Mouse (Mus musculus) layer of hippocampus, postnatal 36 days (tissue): ENCODE results near the gene Gm28043. TPM values are rescaled to one million over a fixed set of nuclear protein-coding genes. Genes with fewer than 3 reads are reported as not detected.
A peak's percentile ranks its signal among the peaks of the same experiment; 100 is the strongest.

ENCODE experiments used
- DNase-seq, 2 experiments: peaks; one replicate each; pipeline ENCODE4 v3.0.0; 2022
- total RNA-seq, 2 experiments: library from RNA; stranded (reverse); gene quantifications; 2 replicates each; pipeline ENCODE4 v1.2.3; 2021

Gm28043 gene
- total RNA-seq, 2 experiments from 2014 or later: 3.4 to 5.0 TPM

GRCm38 (mm10) chr17:29681669-29682068 is 67.0 kb downstream of the Gm28043 start:
- no peak for DNase-seq

DNA sequence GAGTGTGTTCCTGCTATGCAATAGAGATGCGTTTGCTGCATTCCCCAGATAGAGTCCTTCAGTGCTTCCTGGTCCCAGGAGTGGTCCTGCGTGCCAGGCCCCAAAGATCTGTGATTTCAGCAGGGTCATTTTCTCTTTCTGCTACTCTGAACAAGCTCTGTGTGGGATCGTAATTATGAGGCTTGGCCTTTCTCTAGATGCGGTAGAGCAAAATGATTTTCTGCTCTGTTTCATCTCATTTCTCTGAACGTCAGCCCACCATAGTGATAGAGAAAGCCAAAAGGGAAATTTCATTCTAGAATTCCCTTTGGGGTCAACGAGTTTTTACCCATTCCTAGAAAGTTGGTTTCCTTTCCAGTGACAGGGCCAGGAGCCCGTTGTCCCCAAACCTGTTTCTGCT is 67.6 kb downstream of the Gm28043 start:
- no peak for DNase-seq

GRCm38 (mm10) chr17:29683127-29683526 is 68.5 kb downstream of the Gm28043 start:
- no peak for DNase-seq

GRCm38 (mm10) chr17:29684275-29684674 is 69.6 kb downstream of the Gm28043 start:
- DNase-seq: no peak

DNA sequence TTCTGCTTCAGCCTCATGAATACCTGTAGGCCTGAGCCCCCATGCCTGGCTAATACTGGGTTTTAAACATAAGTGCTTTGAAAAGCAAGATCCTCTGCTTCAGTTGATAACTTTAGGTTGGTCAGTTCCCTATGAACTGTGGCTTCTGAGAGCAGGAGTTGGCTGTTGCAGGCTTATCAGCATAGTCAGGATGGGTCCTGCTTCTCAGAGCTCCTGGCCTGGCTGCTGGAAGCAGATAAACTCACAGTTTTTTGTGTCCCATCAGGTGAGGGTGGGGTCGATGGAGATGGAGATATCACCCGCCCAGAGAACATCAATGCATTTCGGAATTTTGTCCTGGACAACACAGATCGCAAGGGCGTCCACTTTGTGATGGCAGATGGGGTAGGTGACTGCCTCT is 72.1 kb downstream of the Gm28043 start:
- DNase-seq: no peak

GRCm38 (mm10) chr17:29687373-29687772 is 72.7 kb downstream of the Gm28043 start:
- no peak for DNase-seq

- no peak for DNase-seq
These were observed 73.9 kb downstream of the Gm28043 start for GRCm38 (mm10) chr17:29688610-29689009.

DNA sequence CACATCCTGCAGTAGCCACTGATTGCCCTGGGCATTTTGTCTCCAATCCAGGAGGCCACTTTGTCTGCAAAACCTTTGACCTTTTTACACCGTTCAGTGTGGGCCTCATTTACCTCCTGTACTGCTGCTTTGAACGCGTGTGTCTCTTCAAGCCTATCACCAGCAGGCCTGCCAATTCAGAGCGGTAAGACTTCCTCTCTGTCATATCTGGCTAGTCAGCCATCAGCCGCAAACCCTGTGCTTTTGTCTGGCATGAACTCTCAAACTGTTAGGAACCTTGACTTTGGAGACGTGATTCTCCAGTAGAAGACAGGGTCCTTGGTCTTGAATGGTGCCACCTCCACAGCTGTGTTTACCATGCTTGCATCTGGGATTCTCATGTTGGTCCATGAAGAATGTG is 75.6 kb downstream of the Gm28043 start:
- DNase-seq: no peak

- DNase-seq: no peak
These were observed 78.2 kb downstream of the Gm28043 start for GRCm38 (mm10) chr17:29692827-29693226.

DNA sequence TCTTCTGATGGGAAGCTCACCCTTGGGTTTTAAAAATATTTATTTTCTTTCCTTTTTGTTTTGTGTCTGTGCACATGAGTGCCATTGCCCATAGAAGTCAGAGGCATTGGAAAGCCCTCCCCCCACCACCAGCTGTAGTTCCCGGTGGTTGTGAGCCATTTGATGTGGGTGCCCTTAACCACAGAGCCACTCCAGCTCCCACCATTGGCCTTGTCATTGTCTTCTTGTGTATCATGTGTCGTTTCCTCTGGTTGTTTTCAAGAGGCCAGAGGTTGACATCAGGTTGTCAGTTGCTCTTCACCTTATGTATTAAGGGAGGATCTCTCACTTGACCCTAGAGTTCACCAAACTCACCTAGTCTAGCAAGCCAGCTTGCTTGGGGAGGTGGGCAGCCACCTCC is 78.9 kb downstream of the Gm28043 start:
- DNase-seq: no peak

DNA sequence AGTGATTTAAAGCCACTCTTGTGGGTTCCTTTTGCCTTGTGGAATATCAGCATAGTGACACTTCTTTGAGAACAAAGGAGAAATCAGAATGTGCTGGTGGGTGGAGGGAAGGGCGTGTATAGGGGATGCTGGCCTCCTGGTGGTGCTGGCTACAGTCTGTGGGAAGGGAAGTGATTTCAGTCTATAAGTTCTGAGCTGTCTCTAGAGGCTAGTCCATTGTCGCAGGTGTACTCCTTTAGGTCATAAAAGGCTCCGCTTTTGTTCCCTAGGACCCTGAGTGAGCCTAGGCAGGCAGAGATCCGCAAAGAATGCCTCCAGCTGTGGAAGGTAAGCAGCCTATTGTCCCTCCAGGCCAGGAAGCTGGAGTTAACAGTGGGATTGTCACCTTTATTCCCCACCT is 79.8 kb downstream of the Gm28043 start:
- no peak for DNase-seq

DNA sequence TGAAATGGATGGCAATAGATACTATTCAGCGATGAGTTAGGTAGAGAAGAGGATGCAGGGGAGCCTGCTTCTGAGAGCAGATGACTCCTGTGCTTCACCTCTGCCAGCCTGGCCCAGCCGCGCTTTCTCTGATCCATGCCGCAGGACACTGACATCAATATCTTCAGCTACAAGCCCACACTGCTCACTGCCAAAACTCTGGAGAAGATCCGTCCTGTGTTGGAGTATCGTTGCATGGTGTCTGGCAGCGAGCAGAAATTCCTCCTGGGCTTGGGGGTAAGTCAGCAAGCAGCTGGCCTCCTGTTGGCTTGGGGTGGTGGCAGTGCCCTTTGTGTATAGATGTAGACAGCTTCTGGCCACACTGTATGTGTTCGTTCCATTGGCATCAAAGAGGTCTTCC is 82.3 kb downstream of the Gm28043 start:
- DNase-seq: no peak

- DNase-seq: no peak
These were observed 83.7 kb downstream of the Gm28043 start for GRCm38 (mm10) chr17:29698421-29698820.

DNA sequence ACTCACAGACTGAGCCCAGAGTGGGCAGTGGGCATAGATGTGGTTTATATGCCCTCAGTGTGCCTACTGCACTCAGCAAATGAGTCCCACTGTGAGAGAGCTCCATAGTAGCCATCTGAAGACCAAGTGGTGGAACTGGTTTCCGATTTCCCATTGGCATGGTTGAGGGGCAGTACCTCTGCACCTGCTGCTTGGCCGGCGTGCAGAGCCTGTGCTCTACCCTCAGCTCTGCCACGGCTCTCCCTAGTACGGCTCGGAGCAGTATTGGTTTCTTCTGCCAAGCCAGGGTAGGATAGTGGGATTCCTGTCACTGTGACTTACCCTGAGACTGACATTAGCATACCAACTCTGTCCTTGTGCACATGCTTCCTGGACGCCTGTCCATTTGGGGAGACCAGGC is 85.9 kb downstream of the Gm28043 start:
- DNase-seq: no peak

DNA sequence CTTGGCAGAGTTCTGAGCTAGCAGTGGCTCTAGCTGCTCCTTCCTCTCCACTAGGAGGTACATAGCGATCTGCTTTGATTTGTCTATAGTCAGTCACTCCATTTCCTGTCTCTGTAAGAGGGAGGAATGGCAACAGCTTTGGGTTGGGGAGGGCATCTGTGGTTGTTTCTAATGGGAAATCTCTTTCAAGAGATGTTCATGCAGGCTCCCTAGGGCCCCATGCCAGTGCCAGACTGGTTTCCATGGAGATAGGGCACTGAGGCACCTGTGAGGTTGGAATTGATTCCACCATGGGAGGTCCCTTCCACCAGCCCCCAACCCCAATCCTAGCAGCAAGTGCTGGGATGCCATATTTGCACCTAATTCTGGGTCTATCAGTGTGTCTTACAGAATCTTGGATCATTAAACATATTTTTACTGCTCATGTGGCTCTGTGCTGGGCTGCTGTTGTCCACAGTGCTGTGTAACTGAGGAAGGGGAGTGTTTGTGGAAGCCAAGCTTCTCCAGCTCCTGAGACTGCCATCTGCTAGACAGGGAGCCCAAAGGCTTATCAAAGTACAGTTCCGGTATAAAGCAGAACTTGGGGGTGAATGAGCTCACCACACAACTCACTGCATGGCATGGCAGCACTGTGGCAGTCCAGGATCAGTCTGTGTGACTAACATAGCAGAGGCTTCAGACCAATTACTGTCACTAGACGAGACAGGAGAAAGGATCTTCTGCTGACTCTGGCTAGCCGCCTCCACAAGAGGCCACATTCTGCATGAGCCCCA is 88.4 kb downstream of the Gm28043 start:
- DNase-seq: peak; percentile 56 to 77

DNA sequence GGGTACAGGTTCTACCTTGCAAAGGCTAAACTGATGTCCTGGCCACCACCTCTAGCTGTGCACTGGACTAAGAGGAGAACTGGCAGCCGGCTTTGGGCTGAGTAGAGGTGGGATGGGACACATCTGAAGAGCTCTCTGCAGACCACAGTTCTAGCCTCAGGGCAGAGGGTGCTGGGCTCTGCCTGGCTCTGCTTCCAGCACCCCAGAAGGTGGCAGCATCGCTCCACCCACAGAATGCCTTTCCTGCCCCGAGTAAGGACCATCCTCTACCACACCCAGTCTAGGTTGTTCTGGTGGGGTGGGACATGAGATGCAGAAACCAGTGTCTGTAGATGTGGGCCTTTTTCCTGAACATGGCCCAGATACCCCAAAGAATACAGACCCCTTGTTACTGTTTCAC is 90.1 kb downstream of the Gm28043 start:
- DNase-seq: peak; percentile 52 to 62

DNA sequence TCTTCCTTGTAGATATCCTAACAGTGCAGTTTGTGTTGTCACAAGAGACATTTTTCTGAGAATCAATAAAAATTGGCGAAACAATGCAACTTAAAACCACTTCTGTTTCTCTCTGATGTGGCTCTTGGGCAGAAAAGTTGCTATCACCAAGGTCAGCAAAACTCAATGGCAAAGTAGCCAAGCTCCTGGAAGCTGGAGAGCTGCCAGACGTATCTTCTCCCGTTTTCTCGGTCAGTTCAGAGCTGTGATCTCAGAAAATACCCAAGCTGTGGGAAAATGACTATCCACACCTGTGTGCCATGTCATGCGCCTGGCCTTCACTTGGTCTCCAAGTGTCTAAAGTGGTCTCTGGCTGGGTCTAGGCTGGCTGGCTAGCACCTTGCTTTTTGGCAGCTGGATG is 91.2 kb downstream of the Gm28043 start:
- DNase-seq: no peak

DNA sequence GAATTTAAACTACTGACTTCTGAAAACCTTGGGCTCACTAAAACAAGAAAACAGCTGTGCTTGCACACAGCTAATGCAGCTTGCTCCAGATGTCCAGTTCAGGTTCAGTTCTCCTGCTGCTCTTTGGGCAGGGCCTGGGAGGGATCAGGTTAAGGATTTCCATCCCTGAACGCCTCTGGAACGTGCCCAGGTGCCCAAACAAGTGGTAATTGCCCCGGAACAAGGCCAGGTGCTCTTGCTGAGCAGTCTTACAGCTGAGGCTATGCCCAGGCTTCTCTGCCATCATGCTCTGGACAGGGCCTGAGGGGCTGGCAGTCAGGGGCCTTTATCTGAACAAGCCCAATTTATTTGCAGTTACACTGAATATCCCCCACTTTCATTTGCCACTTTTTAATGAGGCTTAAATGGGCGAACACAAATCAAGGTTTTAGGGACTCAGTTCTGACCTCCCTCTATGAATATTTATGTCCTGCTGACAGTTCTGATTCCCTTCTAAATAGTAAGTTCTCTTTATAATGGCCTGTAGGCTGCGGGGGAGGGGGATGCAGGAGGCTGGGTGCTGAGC is 92.4 kb downstream of the Gm28043 start:
- DNase-seq: no peak

DNA sequence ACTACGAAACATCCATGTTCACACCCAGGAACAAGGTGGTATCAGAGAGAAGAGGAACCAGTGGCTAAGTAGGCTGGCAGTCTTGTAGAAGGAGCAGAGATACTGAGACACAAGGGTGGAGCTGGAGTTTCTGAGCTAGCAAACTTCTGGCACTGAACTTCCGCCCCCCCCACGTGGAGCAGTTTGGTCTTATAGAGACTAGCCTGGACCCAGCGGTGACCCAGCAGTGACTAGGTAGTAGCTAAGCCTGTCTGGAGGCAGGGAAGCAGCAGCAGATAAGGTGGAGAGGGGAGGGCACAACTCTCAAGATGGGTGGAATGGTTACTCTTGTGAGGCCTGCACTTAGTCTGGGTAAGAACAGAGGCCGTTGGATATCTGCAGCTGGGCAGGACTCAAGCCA is 94.1 kb downstream of the Gm28043 start:
- no peak for DNase-seq

- no peak for DNase-seq
These were observed 95.9 kb downstream of the Gm28043 start for GRCm38 (mm10) chr17:29710562-29711044.

GRCm38 (mm10) chr17:29711076-29711744 is 96.5 kb downstream of the Gm28043 start:
- peak in 1 of 2 experiments; percentile 56 for DNase-seq

- DNase-seq: no peak
These were observed 97.2 kb downstream of the Gm28043 start for GRCm38 (mm10) chr17:29711745-29712431.

GRCm38 (mm10) chr17:29712565-29712964 is 97.9 kb downstream of the Gm28043 start:
- no peak for DNase-seq
